Mouse (Mus musculus) right cerebral cortex, postnatal 25 days (tissue): ENCODE measurements around the gene Vmn1r21.
"Not testable (repeated sequence)": the region's sequence is repeated elsewhere in the genome, so short reads cannot be mapped to it uniquely, and the experiment has no call there.

Experiments
- DNase-seq: peaks from one replicate; pipeline ENCODE4 v3.0.0; 2022

Gene Vmn1r21

GRCm38 (mm10) chr6:57850286-57850685 is at the start of gene Vmn1r21:
Gene Vmn1r21 (minus strand): TSS chr6:57850343.
- no peak for DNase-seq

GRCm38 (mm10) chr6:57859043-57860042 is 9.2 kb upstream of the Vmn1r21 start:
- peak; percentile 18 for DNase-seq

- DNase-seq = not testable (repeated sequence)
Observed at GRCm38 (mm10) chr6:57851177-57851576, 1.0 kb upstream of the Vmn1r21 start.

- DNase-seq = no peak
Observed at GRCm38 (mm10) chr6:57839693-57840408, 10.3 kb downstream of the Vmn1r21 start.

GRCm38 (mm10) chr6:57825259-57825715 is 24.9 kb downstream of the Vmn1r21 start:
- DNase-seq = no peak

GRCm38 (mm10) chr6:57824422-57825258 is 25.5 kb downstream of the Vmn1r21 start, which contains the start of gene Vopp1:
Gene Vopp1 (minus strand): TSS chr6:57825159.
- DNase-seq = peak; percentile 85

GRCm38 (mm10) chr6:57823461-57823860 is 26.7 kb downstream of the Vmn1r21 start:
- no peak for DNase-seq

GRCm38 (mm10) chr6:57822648-57823410 is 27.3 kb downstream of the Vmn1r21 start:
- DNase-seq = no peak

- DNase-seq = no peak
Observed at GRCm38 (mm10) chr6:57814436-57814940, 35.7 kb downstream of the Vmn1r21 start.

- DNase-seq = no peak
Observed at GRCm38 (mm10) chr6:57811748-57812730, 38.1 kb downstream of the Vmn1r21 start.

GRCm38 (mm10) chr6:57805218-57806069 is 44.7 kb downstream of the Vmn1r21 start:
- no peak for DNase-seq

GRCm38 (mm10) chr6:57803130-57803529 is 47.0 kb downstream of the Vmn1r21 start:
- DNase-seq = no peak

GRCm38 (mm10) chr6:57798986-57799385 is 51.2 kb downstream of the Vmn1r21 start:
- DNase-seq = peak; percentile 25

GRCm38 (mm10) chr6:57796853-57797423 is 53.2 kb downstream of the Vmn1r21 start:
- no peak for DNase-seq

- no peak for DNase-seq
Observed at GRCm38 (mm10) chr6:57795835-57796234, 54.3 kb downstream of the Vmn1r21 start.
